Mouse (Mus musculus): ENCODE measurements around the gene Lrguk. TPM values are rescaled to one million over a fixed set of nuclear protein-coding genes. Genes with fewer than 3 reads are reported as not detected.

Gene Lrguk
- polyA plus RNA-seq, 1 experiment: 0.88 TPM

DNA sequence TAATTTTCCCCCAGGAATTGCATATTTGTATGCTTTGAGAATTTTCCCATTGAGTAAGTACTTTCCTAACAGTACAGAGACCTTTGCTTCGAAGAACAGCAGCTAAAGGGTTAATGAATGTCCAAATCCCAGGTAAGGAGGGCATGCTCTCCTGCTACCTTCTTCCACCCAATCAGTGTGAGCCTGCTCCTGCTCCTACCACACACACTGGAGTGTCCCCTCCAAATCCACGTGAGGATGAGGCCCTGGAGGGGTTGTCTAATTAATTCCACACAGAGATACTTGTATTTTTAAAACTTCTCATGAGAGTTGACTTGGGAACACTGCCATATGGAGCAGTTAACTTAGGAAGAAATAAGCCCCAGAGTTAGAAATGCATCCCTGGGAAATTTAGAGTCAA, 133.4 kb downstream of the Lrguk start:
- DNase-seq (ENCODE audit: low read depth): no peak
- TF ChIP-seq CTCF (IDR thresholded peaks at IDR 0.05; ENCODE audit: borderline replicate concordance, extremely low read depth, insufficient read depth, insufficient read length): no peak
- TF ChIP-seq POLR2A (IDR thresholded peaks at IDR 0.05; ENCODE audit: borderline replicate concordance, extremely low read depth, insufficient read depth, insufficient read length, poor library complexity, severe bottlenecking): no peak

DNA sequence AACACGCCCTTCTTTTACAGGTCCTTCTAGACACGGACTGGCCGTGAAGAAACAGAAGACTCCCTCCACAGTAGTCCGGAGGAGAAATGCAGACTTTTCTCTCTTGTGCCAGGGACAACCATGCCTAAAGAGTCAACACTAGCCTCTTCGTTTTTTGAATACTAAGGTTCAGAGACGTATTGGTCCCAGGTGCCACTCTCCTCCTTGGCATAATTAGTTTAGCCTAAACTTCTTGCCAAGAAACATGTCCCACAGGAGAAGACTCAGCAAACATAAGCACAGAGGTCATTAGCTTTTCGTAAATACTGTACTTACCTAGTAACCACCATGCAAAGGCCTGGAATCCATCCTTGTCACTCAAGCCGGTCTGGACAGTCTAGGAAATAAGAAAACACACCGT, 133.8 kb downstream of the Lrguk start:
- DNase-seq (ENCODE audit: low read depth): no peak
- no peak for TF ChIP-seq CTCF (IDR thresholded peaks at IDR 0.05; ENCODE audit: borderline replicate concordance, extremely low read depth, insufficient read depth, insufficient read length)
- TF ChIP-seq POLR2A (IDR thresholded peaks at IDR 0.05; ENCODE audit: borderline replicate concordance, extremely low read depth, insufficient read depth, insufficient read length, poor library complexity, severe bottlenecking): no peak

DNA sequence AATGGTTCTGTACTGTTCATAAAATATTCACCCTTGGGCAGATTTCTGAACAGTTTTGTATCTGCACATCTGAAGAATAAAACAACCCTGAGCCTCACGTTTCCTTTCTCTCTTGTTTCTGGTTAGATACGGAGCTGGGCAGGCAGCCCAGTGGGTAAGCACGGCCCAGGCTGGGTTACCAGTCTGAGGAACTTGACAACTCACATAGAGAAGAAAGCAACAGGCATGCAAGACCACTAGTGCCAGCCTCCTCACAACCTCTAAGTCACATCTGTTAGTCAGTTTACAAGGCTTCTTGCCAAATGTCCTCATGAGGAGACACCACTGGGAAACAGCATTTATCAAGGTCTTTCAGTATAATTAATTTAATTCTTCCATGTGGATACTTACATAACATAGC, 139.6 kb downstream of the Lrguk start:
- TF ChIP-seq CTCF (IDR thresholded peaks at IDR 0.05; ENCODE audit: borderline replicate concordance, extremely low read depth, insufficient read depth, insufficient read length): no peak
- TF ChIP-seq POLR2A (IDR thresholded peaks at IDR 0.05; ENCODE audit: borderline replicate concordance, extremely low read depth, insufficient read depth, insufficient read length, poor library complexity, severe bottlenecking): no peak
- DNase-seq (ENCODE audit: low read depth): no peak

DNA sequence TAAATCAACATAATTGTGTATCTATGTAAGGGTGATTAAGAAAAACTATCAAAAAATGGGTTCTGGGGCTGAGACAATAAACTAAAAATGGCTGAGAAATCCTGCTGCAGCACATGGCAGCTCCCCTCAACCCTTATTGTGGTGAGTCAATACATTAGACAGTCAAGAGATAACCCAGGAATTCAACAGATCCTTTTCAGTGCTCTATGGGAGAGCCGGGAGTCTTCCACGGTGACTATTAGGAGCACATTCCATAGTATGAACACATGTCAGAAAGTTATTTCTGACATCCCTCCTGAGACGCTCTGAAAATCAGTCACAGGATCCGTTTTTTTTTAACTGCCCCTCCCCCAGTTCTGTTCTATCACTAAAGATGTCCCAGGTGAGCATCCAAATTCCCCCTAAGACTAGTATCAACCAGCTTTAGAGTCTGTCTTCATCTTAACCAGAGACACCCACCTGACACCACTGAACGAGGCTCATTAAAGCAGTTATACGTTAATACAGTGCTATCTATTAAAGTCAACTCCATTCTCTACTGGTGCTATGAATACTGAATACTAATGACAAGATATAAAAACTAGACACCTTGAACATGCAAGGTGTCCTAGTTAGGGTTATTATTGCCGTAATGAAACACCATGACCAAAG, 141.7 kb downstream of the Lrguk start:
- DNase-seq (ENCODE audit: low read depth): no peak
- TF ChIP-seq CTCF (IDR thresholded peaks at IDR 0.05; ENCODE audit: borderline replicate concordance, extremely low read depth, insufficient read depth, insufficient read length): no peak
- no peak for TF ChIP-seq POLR2A (IDR thresholded peaks at IDR 0.05; ENCODE audit: borderline replicate concordance, extremely low read depth, insufficient read depth, insufficient read length, poor library complexity, severe bottlenecking)

DNA sequence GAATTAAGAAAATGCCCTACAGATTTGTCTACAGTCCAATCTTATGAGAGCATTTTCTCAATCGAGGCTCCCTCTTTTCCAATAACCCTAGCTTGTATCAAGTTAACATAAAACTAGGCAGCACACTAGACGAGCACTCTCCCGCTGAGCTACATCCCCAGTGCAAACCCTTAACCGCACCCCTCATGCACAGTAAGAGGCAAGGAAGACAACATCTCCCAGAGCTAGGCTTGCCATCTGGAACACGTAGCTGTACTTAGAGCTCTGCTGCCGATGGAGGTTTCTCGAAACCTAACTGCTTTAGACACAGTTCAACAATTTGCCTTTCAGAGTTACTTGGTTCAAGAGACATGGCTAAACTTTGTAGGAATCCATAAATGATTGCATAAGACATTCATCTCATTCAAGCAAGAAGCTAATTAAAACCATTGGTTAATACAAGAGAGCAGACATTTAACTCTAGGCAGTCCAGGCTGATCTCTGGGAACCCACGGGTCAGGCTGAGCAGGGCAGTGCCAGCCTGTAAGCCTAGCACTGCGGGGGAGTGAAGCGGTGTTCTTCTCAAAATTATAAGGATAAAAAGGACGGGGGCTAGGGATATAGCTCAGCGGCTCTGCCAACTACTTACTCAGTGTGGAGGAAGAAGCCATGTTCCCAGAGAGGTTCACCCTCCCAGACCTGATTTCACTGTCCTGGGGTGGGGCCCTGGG, 142.7 kb downstream of the Lrguk start:
- TF ChIP-seq POLR2A (IDR thresholded peaks at IDR 0.05; ENCODE audit: borderline replicate concordance, extremely low read depth, insufficient read depth, insufficient read length, poor library complexity, severe bottlenecking) (no peak), CTCF (IDR thresholded peaks at IDR 0.05; ENCODE audit: borderline replicate concordance, extremely low read depth, insufficient read depth, insufficient read length) (no peak)
- DNase-seq (ENCODE audit: low read depth): no peak

DNA sequence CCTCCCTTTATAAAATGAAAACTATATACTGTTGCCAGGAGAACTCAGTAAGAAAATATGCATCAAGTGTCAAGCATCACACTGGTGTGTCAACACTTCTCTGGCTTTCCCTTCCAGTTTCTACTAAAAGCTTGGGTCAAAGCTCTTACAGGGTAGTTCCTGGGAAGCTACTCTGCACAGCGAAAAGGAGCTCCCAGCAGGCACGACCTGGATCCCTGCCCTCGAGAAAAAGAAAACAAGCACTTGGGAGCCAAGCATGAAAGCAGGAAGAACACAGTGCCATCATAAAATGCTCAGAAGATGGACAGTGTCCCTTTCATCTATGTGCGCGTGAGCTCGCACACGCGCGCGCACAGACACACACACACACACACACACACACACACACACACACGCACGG, 144.0 kb downstream of the Lrguk start:
- no peak for DNase-seq (ENCODE audit: low read depth)
- TF ChIP-seq CTCF (IDR thresholded peaks at IDR 0.05; ENCODE audit: borderline replicate concordance, extremely low read depth, insufficient read depth, insufficient read length) (no peak), POLR2A (IDR thresholded peaks at IDR 0.05; ENCODE audit: borderline replicate concordance, extremely low read depth, insufficient read depth, insufficient read length, poor library complexity, severe bottlenecking) (no peak)

DNA sequence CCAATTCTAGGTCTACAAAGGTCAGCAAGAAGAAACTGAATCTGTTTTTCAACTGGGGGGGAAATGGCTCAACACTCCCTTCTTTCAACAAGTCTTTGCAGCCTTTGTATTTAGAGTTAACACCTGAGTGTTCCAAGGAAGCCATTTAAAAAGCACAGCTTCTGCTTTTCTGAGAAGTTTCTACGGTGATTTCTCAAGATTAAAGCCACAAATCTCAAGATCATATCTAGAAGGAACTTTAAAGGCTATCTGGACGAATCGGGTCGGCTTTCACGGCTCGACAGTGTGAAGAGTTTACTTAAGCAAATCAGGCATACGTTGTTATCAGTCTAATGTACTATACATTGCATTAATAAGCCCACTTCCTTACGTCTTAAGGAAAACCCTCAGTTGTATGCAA, 145.5 kb downstream of the Lrguk start:
- no peak for TF ChIP-seq POLR2A (IDR thresholded peaks at IDR 0.05; ENCODE audit: borderline replicate concordance, extremely low read depth, insufficient read depth, insufficient read length, poor library complexity, severe bottlenecking)
- DNase-seq (ENCODE audit: low read depth): no peak

DNA sequence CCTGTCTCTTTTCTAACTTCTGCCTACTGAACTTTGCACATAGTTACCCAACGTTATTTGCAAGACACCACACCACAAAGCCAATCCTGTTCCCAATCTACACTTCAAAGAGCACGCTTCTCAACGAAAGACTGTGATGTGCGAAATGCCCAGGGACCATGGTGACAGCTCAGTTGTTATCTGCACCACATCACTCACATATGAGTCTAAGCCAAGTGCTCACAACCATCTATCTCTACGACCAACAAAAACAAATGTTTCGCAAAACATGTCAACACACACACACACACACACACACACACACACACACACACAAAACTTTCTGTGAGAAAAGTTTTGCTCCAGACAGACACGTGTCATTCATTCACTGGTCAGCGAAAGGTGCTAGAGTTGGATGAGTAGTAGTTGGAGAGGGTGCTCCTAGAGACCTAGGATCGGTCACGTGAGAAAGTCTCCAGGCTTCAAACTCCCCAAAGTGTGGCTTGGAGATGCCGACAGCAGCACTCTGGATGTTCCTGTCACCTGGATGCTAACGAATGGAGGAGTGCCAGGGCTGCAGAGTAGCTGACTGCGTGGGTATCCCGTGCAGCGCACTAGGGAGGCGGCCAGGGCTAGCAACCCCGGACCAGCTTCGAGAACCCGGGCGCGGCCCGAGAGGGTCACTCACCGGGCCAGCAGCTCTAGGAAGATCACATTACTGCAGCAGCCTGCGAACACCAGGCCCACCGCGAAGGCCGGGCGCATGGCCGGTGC, 147.0 kb downstream of the Lrguk start:
- TF ChIP-seq CTCF (IDR thresholded peaks at IDR 0.05; ENCODE audit: borderline replicate concordance, extremely low read depth, insufficient read depth, insufficient read length) (no peak), POLR2A (IDR thresholded peaks at IDR 0.05; ENCODE audit: borderline replicate concordance, extremely low read depth, insufficient read depth, insufficient read length, poor library complexity, severe bottlenecking) (no peak)
- DNase-seq (ENCODE audit: low read depth): no peak

DNA sequence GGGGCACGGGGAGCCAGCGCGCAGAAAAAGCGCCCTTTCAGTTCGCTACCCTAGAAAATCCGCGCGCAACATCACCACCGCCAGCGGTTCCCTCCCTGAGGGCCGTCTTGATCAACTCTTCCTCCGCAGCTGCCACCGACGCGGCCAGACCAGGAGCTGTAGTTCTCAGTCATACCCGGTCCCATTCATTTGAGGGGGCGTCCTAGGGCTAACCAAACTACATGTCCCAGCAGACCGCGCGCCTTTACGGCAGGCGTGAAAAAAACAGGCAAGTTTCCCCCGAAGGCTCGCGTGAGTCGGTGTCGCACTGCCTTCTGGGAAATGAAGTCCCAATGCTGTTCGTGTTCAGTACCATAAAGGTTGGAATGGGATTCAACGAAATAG, 147.6 kb downstream of the Lrguk start, which contains the start of gene Slc35b4:
Gene Slc35b4, minus strand, starts transcription at position 248 of the 384 bp plus-strand sequence.
- no peak for TF ChIP-seq CTCF (IDR thresholded peaks at IDR 0.05; ENCODE audit: borderline replicate concordance, extremely low read depth, insufficient read depth, insufficient read length)
- TF ChIP-seq POLR2A (IDR thresholded peaks at IDR 0.05; ENCODE audit: borderline replicate concordance, extremely low read depth, insufficient read depth, insufficient read length, poor library complexity, severe bottlenecking): peak; percentile 59; the same call in 1 of the 2 replicates
- DNase-seq (ENCODE audit: low read depth): peak; percentile 100

DNA sequence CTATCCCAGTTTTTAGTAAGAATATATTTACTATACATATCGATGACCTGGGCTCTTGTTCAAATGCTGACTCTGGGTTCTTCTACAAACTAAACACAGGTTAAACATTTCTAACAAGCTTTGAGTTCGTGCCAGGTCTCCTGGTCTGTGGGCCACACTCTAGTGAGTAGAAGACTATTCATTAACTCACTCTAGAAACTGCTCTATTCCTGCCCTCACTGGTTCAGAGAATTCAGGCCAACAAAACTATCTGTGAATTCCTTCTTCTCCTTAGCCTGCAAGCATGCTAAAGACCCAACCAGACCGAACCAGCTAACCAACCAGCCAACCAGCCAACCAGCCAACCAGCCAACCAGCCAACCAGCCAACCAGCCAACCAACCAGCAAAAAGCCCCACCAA, 149.8 kb downstream of the Lrguk start:
- no peak for TF ChIP-seq POLR2A (IDR thresholded peaks at IDR 0.05; ENCODE audit: borderline replicate concordance, extremely low read depth, insufficient read depth, insufficient read length, poor library complexity, severe bottlenecking)
- TF ChIP-seq CTCF (IDR thresholded peaks at IDR 0.05; ENCODE audit: borderline replicate concordance, extremely low read depth, insufficient read depth, insufficient read length): no peak
- no peak for DNase-seq (ENCODE audit: low read depth)

DNA sequence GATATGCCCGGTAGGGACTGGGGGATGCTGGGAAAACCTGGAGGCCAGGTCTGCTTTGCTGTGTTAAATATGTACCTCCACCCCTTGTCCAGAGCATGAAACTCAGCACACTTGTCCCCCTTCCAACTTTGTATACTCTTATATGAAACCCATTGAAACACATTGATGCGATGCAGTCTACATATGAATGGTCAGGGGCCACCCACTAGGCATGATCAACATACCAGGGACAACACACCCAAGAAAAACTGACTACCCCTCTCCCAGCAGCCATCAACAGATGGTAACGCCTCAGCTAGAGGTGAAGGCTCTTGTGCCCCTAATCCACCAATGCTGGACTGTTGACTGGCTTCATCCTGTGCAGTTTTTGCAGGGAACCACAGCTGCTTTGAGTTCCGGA, 150.7 kb downstream of the Lrguk start:
- no peak for TF ChIP-seq POLR2A (IDR thresholded peaks at IDR 0.05; ENCODE audit: borderline replicate concordance, extremely low read depth, insufficient read depth, insufficient read length, poor library complexity, severe bottlenecking)
- TF ChIP-seq CTCF (IDR thresholded peaks at IDR 0.05; ENCODE audit: borderline replicate concordance, extremely low read depth, insufficient read depth, insufficient read length): no peak
- no peak for DNase-seq (ENCODE audit: low read depth)
